Mouse (Mus musculus) lung, adult 2 months (tissue): ENCODE results near the gene Dctd. TPM values are rescaled to one million over a fixed set of nuclear protein-coding genes. Genes with fewer than 3 reads are reported as not detected.
"Not testable (repeated sequence)": the region's sequence is repeated elsewhere in the genome, so short reads cannot be mapped to it uniquely, and the experiment has no call there.

Source experiments
- DNase-seq: peaks from one replicate; pipeline ENCODE4 v3.0.0; 2022
- H3K4me1 ChIP-seq: fragments of 200-500 bp; 2 replicates; pipeline ENCODE4 v1.6.1; 2011; ENCODE audit warnings: low read length; ENCODE audit not compliant: control insufficient read depth, insufficient read depth
- H3K4me3 ChIP-seq: fragments of 200-500 bp; replicated peaks from 2 replicates; pipeline ENCODE3; 2011; ENCODE audit warnings: low read depth, mild to moderate bottlenecking, control low read depth, low read length; ENCODE audit errors: extremely low read depth
- CTCF ChIP-seq: fragments of 200-500 bp; IDR thresholded peaks from 2 replicates; pipeline ENCODE4 v1.5.1; 2011; ENCODE audit warnings: mild to moderate bottlenecking, low read length, control low read depth; ENCODE audit not compliant: insufficient read depth
- POLR2A ChIP-seq: fragments of 200-500 bp; IDR thresholded peaks from 2 replicates; pipeline ENCODE4 v1.6.1; 2011; ENCODE audit warnings: low read depth, mild to moderate bottlenecking, control low read depth, low read length, borderline replicate concordance; ENCODE audit errors: extremely low read depth
- WGBS: fragments of 180-500 bp; shearing (Covaris S2); methylation state at CpG from one replicate; pipeline ENCODE4 v1.1.7; 2018; 5-methylcytosine and 5-hydroxymethylcytosine counted together
- polyA plus RNA-seq: library from polyadenylated mRNA; depleted of rRNA; stranded (reverse); fragments of >200 nt; gene quantifications from 2 replicates; pipeline ENCODE4 v1.2.3, GENCODE M21; 2012; rRNA removed

Dctd gene
- polyA plus RNA-seq, 1 experiment: 0.56 TPM

DNA sequence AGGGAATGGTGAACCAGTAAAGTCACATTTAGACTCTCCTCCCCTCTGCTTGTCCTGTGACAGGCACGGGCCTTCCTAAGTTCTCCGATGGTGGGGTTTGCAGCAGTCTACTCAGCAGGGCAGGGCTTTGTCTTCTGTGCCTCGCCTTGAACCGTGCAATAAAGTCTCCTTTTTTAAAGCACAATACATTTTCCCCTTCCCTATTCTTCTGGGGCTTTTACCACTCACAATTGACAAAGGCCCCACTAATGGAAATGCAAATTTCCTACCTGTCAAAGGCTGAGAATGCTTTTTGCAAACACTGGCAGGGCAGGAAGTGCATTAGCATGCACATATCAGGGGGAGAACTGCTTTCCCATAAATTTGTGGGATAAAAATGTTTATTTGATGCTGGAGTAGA is 80.1 kb downstream of the Dctd start:
- Histone ChIP-seq H3K4me3 (no peak overlapping the region), H3K4me1 (no peaks in the 10 kb centered on the region)
- 81% methylated on average over 4 of the region's 4 CpGs for WGBS
- no peak for DNase-seq
- TF ChIP-seq POLR2A (no peak), CTCF (no peak)

DNA sequence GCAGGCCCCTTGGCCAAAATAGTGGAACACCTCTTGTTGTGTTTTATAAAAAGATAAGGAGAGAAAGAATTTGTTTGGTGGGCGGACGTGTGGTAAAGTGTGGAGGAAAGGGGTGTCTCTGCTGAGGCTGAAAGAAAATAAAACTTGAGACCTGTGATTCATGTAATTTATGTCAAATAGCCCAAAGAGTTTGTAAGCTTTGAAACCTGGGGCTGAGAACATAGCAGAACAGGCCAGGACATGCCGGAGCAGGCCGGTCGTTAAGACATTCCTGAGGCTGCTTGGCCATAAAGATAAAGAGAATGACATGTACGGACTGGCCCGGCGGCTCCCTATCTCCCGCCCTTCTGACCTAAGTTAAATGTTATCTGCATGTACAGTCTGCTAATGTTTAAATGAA is 81.3 kb downstream of the Dctd start:
- H3K4me1 ChIP-seq, DNase-seq, H3K4me3 ChIP-seq: not testable (repeated sequence)
- 88% methylated on average over 9 of the region's 9 CpGs for WGBS

DNA sequence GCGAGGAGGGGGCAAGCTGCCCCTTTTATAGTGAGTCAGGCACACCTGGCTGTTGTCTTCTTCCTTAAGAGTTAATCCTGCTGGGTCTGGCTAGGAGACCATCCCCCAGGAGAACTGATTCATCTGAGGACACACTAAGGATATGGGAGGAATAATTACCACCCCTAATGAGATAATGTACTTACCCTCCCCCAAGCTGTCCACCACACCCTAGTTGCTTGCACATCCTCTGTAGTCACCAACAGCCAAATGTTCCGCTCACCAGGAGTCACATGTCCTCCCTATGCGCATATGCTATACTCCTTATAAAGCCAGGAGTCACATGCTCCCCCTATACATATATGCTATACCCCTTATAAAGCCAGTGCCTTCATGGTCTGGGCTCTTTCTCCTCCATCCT is 82.1 kb downstream of the Dctd start:
- Histone ChIP-seq H3K4me3 (no peak overlapping the region), H3K4me1 (no peaks in the 10 kb centered on the region)
- no peak for DNase-seq
- no peak for TF ChIP-seq CTCF
- no peak for TF ChIP-seq POLR2A
- 89% methylated on average over 3 of the region's 3 CpGs for WGBS

GRCm38 (mm10) chr8:48183758-48184157 is 84.9 kb downstream of the Dctd start:
- Histone ChIP-seq H3K4me1 (no peaks in the 10 kb centered on the region), H3K4me3 (no peak overlapping the region)
- no peak for DNase-seq
- WGBS: 86% methylated on average over 7 of the region's 7 CpGs
- TF ChIP-seq POLR2A: no peak
- no peak for TF ChIP-seq CTCF

GRCm38 (mm10) chr8:48188586-48188985 is 89.7 kb downstream of the Dctd start:
- no peak overlapping the region for H3K4me3 ChIP-seq
- H3K4me1 ChIP-seq: no peaks in the 10 kb centered on the region
- no peak for DNase-seq
- no peak for TF ChIP-seq POLR2A
- TF ChIP-seq CTCF: no peak
- WGBS: 95% methylated on average over 12 of the region's 12 CpGs

- H3K4me3 ChIP-seq: no peak overlapping the region
- WGBS: 92% methylated on average over 9 of the region's 9 CpGs
- TF ChIP-seq POLR2A (no peak), CTCF (no peak)
- DNase-seq: no peak
- no peaks in the 10 kb centered on the region for H3K4me1 ChIP-seq
These were observed 97.1 kb downstream of the Dctd start for GRCm38 (mm10) chr8:48195971-48196370.

DNA sequence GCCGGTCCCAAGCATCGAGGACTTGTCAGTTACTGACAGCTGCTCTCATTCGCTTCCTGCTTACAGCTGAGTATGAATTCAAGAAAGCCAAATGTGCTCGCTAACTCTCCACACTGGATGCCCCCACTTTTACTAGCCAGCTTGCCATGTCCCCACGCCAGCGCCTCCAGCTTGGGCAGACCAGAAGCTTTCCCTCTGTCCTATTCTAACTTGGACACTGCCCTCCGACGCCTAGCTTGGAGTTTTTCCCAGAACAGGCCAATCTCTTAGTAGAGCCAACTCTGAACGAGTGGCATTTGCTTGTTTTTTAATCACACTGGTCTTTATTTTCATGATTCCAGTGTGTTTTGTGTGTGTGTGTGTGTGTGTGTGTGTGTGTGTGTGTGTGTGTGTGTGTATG is 100.3 kb downstream of the Dctd start:
- no peaks in the 10 kb centered on the region for H3K4me1 ChIP-seq
- 84% methylated on average over 9 of the region's 9 CpGs for WGBS
- no peak for DNase-seq
- TF ChIP-seq POLR2A (no peak), CTCF (no peak)
- H3K4me3 ChIP-seq: no peak overlapping the region

GRCm38 (mm10) chr8:48202632-48203031 is 103.7 kb downstream of the Dctd start:
- 62% methylated on average over 3 of the region's 3 CpGs for WGBS
- no peak for TF ChIP-seq POLR2A
- TF ChIP-seq CTCF: no peak
- DNase-seq: no peak

More at GRCm38 (mm10) chr8:48202632-48203031, 103.7 kb downstream of the Dctd start:
- H3K4me1 ChIP-seq: no peaks in the 10 kb centered on the region
- no peak overlapping the region for H3K4me3 ChIP-seq

Other genes starting within 250 kb of the Dctd start
- 24.7 and 25.5 TPM in 2 replicates for gene Wwc2, start 108.2 kb upstream of the Dctd start, polyA plus RNA-seq